Mouse (Mus musculus) urinary bladder, postnatal 36 days (tissue): Measurements from ENCODE around the gene Spata2l.
"Not testable (repeated sequence)": the region's sequence is repeated elsewhere in the genome, so short reads cannot be mapped to it uniquely, and the experiment has no call there.

Experiments used
- DNase-seq, 2 experiments: peaks; one replicate each; pipeline ENCODE4 v3.0.0; 2022; ENCODE audit warnings: low spot score in 2 of 2, mixed read lengths in 1 of 2

Spata2l gene

DNA sequence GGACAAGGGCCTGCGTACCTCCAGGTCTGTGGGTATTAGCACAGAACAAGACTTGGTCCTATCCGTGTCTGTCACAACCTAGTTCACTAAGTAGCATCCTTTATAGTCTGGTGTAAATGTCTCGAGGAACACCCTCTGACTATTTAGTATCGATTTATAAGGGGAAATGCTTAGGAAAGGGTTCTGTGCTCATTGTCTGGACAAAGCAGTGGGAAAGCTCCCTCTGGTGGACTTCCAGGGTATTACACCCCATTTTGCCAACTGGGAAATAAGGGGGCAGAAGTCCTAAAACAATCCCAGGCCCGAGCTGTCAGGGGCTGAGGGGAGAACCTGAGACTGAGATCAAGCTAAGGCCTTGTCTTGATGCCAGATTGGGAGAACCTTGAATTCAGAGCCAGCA lies 33.7 kb downstream of the Spata2l start:
- DNase-seq = peak; percentile 47 to 55

DNA sequence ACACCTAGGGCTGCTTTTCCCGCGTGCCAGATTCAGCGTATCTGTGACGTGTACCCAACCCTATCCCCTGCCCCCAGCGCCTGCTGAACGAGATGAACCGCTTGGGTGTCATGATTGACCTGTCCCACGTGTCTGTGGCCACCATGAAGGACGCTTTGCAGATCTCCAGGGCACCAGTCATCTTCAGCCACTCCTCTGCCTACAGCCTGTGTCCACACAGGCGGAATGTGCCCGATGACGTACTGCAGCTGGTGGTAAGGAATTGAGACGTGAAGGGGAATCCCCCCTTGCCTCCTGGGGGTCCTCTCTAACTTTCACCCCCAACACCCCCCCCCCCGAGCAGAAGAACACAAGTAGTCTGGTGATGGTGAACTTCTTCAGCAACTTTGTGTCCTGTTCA lies 36.2 kb downstream of the Spata2l start:
- no peak for DNase-seq

DNA sequence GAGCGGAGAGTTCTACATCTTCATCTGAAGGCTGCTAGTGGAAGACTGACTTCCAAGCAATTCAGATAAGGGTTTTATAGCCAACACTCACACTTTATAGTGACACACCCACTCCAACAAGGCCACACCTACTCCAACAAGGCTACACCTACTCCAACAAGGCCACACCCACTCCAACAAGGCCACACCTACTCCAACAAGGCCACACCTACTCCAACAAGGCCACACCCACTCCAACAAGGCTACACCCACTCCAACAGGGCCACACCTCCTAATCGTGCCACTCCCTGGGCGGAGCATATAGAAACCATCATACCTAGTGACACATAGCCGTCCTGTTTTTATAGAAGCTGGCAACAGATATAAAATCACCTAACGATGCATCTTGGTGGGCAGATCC lies 39.0 kb downstream of the Spata2l start:
- DNase-seq = not testable (repeated sequence)

DNA sequence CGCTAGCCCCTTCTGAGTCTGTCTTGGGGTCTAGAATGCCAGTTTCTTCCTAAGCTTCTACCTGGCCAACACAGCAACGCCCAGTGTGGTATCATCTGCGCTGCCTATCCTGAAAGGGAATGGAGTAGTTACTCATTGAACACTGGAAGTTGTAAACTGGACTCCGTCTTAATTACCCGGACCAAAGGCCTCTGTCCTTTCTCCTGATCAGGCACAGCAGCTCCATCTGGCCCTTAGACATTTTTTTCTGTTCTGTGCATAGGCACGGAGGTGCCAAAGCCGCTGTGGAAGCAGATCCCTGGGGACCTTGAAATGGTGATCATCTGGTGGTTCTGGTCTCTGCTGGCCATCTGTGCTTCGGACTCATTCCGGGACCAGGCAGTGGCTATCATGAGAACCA lies 42.3 kb downstream of the Spata2l start:
- no peak for DNase-seq

DNA sequence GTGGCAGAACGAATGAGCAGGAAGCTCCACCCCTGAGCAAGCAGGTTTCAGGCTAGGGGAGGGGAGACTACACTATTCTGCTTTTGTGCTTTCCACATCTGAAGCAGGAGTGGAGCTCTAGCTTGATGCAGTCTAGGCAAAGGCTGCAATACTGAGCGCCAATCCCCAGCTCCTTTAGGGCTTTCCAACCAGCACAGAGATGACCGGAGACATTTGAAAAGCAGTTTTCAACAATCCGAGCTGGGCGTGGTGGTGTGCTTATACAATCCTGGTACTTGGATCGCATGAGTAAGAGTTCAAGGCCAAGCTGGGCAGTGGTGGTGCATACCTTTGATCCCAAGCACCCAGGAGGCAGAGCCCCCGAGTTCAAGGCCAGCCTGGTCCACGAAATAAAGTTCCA lies 44.1 kb downstream of the Spata2l start:
- DNase-seq = no peak

DNA sequence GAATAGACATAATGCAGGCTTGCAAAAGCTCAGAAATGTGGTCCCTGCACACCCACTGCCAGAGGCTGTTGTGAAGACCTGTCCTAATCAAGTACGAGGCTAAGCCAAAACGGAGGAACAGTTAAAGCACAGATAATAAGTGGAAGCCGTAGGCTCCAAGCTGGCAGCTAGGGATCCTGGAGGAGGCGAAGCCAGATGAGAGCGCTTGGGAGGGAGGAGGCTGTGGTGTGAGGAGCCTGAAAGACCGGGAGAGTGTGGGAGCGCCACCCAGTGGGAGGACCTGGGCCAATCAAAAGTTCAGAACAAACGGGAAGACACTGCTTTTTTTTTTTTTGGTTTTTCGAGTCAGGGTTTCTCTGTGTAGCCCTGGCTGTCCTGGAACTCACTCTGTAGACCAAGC lies 45.4 kb downstream of the Spata2l start:
- peak; percentile 64 to 79 for DNase-seq

DNA sequence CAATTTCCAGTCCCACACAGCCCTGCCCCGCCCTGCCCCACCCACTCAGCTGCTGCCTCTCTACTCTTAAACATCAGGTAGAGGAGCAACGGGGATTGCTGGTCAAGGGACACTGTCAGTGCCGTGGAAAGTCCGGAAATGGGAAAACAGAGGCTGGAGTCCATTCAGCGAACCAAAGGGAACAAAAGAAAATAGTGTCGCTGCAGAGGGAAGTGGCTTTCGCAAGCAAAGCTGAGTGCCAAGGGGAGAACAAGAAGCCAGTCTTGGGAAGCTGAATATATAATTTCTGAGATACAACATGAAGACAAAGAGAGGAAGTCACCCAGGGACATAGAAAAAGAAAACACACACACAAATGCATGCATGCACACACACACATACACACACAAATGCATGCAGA lies 47.2 kb downstream of the Spata2l start:
- no peak for DNase-seq

DNA sequence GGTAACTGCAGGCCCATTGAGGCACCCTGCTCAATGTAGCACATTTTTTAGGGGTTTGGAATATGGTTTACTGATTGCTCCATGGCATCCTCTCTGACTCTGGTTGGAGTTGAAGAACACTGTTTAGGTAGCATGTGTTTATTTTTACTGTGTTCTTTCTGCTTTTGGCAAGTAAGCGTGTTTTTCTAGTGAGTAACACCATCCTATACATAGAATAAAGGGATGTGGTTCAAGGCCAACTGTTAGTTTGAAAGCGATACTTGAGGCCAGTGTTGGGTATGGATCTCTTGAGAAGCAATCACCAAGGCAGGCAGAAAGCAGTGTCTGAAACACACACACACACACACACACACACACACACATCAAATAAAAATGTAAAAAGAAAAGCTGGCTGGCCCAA lies 48.0 kb downstream of the Spata2l start:
- DNase-seq = no peak

DNA sequence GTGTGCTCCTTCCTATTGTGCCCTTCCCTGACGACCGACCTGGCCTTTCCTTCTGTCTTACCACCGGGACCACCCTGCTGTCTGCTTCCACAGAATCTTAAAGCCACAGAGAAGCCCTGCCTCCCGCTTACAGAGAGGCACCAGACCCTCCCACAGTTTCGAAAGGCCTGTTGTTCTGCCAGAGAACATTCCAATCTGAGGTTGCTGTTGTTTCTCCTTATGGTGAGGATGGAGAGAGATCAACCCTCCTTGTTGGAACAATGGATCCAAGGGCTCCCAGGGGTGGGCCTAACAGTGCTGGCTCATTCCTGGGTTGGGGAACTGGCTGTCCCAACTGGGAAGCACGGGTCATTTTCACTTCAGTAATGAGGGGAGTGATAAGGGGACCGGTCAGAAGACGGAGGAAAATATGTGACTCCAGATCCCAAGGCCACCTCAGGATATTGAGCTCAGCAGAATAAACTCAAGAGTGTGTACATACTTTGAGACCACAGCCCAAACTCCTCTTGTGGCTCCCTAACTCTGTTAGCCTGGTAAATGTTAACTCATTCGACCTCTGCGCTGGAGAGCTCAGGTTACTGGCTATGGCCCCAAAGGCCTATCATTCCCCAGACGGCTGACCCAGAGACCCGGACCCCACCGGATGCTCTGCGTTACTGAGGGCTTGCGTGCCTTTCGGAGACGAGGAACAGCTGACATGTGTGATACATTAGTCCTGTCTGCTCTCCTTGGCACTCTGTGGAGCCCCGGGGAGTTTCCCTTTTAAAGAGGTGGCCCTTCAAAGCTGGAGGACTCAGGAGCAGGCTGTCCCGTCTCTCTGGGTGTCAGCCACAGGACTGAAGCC lies 50.2 kb downstream of the Spata2l start, which contains the start of gene Dpep1:
Gene Dpep1 (plus strand): TSS at position 677 of the 844 bp plus-strand sequence.
- peak; percentile 11 to 71 for DNase-seq

DNA sequence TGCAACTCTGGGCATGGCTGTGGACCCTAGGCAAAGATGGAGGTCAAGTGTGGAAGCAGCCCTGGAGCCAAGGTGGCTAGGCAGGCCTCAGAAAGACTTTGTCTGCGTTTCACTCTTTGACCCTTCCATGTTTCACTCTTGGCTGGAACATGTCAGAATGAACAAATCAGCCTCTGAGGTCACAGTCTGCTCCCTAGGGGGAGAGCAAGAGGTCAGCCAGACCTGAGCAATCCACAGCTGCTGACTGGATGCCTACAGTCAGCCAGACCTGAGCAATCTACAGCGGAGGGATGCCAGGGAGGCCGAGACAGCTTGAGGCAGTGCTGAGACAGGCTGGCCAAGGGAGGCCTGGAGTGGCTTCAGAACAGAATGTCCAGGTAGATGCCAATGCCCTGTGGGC lies 54.6 kb downstream of the Spata2l start:
- peak in 1 of 2 experiments; percentile 69 for DNase-seq
